Mouse (Mus musculus) ZHBTc4 (cell line): ENCODE results near the gene Pip5kl1.

ENCODE experiments used
- DNase-seq: peaks from one replicate; pipeline ENCODE4 v3.0.0-alpha.2; 2011; ENCODE audit warnings: low read depth, low spot score

Gene Pip5kl1

DNA sequence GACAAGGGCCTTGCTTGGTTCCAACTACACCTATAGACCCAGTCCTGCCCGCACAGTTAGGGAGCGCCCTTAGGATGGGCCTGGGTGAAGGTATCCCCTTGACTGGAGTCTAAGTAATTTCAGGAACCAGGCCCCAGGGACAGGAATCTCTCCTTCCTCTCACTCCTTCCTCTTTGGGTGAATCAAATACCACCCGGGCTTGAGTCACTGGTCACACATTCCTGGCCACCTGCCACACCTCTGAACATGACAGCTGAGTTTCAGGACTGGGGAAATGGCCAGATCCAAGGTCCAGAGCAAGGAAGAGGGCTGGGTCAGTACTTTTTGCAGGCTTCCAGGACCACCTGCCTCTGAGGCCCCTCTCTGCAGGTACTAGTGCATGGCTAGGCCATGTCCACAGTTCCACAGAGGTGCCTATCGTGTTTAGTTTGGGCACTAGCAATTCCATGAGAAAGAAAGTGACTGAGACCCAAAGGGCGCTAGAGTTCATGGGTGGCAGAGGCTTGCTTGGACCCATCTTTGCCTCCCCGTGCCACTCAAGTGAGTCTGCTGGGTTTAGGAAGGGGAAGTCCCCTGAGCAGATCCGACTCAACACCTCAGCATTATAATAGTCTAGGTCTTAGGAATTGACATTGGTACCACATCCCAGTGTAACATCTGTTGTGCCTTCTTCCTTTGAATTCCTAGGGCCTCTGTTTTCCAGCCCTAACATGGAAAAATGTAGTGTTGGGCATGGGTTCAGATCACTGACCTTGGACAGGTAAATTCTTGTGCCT is 26.4 kb upstream of the Pip5kl1 start:
- no peak for DNase-seq

GRCm38 (mm10) chr2:32549171-32549570 is 25.4 kb upstream of the Pip5kl1 start:
- DNase-seq, result no peak

DNA sequence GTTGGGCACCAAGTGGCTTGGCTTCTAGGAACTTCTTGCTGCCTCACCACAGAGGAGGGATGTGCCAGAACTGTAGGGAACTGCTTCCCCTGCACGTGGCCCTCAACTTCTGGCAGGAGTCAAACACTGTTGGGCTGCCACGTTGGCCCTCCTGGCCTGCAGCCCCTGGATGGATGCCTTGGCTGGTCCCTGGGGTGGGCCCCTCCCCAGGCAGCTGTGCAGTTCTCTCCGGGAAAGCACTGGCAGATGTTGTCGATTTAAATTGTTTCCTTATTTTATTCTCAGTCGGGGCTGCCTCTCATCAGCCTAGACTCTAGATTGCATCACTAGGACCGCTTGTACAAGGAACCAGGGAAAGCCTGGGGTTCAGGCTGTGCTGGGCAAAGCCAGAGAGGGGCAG is 24.8 kb upstream of the Pip5kl1 start:
- DNase-seq, result no peak

- DNase-seq, result no peak
Measured at GRCm38 (mm10) chr2:32551236-32551635, 23.4 kb upstream of the Pip5kl1 start.

- no peak for DNase-seq
Measured at GRCm38 (mm10) chr2:32553592-32554148, 20.9 kb upstream of the Pip5kl1 start.

DNA sequence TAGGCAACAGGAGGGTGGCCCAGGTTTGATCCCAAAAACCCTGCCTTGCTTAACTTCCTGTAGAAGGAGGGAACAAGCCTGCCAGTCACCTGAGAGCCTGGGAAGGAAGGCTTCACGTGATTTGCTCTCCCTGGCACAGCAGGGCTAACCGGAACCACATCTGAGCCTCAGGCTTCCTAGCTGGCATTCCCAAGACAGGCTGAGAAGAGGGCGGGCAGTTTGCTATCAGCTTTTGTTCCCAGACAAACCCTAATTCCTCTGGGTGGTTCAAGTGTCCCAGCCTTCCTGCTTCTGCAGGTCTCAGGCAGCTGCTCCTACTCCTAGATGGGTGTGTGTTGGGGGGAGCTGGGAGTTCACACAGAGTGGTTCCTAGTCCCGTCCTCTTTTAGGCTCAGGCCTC is 19.1 kb upstream of the Pip5kl1 start:
- DNase-seq, result peak; percentile 87

DNA sequence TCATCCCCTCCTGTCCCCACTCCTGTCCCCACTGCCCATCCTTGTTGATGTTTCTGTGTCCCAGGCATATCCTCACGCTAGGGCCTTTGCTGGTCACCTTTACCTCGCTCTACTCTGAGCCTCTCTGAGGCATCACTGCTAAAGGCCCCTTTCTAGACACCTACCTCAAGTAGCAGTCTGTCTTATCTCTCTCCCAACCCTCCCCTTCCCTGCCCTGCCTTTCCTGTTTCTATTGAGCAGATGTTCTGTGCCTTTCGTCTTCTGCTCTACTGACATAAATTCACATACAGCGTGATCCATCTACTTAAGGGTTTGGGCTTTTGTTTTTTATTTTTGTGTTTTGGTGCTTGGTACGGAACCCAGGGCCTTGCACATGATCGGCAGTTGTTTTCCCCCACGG is 18.6 kb upstream of the Pip5kl1 start:
- DNase-seq, result no peak

GRCm38 (mm10) chr2:32559570-32559969 is 15.0 kb upstream of the Pip5kl1 start:
- DNase-seq, result no peak

GRCm38 (mm10) chr2:32566536-32567063 is 8.0 kb upstream of the Pip5kl1 start:
- DNase-seq, result peak; percentile 88

DNA sequence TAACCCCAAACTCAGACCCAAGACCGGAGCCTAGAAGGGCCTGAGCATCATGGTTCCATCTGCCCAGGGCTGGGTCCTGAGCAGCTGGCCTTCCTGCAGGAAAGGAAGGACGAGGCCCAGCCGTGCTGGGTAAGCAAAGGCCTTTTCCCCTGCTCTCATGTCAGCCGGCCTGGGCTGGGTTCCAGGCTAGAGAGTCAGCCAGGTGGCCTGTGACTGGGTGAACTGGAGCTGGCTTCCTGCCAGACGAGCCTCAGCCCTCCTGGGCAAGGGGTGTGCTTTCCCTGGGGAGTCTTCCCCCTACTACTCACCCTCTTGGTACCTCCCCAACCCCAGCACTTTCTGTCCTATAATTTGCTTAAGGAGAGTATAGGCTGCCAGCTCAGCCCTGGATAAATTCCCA is 6.4 kb upstream of the Pip5kl1 start:
- DNase-seq, result no peak

GRCm38 (mm10) chr2:32568941-32569340 is 5.7 kb upstream of the Pip5kl1 start:
- DNase-seq, result no peak

- peak; percentile 96 for DNase-seq
Measured at GRCm38 (mm10) chr2:32570698-32571494, 3.7 kb upstream of the Pip5kl1 start, which contains the start of gene Dpm2. TSS of gene Dpm2 (plus strand) at chr2:32570858.

GRCm38 (mm10) chr2:32572196-32572595 is 2.4 kb upstream of the Pip5kl1 start:
- DNase-seq, result no peak

GRCm38 (mm10) chr2:32574901-32575585 is 446 bp downstream of the Pip5kl1 start:
- peak; percentile 65 for DNase-seq

- DNase-seq, result peak; percentile 83
Measured at GRCm38 (mm10) chr2:32575586-32576160, 1.1 kb downstream of the Pip5kl1 start, which contains the start of gene 9430097D07Rik. TSS of gene 9430097D07Rik (minus strand) at chr2:32575684.

DNA sequence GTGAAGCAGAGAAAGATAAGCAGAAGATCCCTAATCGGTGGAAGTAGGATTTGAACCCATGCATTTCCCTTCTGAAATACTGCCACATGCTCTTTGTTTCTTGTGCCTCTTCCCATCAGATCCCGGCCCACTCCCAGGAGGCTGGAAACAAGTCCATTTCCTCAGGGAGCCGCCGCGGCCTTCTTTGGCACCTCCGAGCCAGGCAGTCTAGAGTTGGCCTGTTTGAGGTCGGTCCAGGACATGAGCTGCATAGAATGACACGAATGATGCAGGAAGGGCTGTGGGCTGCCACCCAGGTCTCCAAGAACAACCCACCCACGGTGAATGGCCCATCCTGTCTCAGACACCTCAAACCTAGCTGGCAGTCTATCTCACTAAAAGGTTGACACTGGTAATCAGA is 1.9 kb downstream of the Pip5kl1 start:
- DNase-seq, result no peak

GRCm38 (mm10) chr2:32578146-32579046 is 3.8 kb downstream of the Pip5kl1 start:
- DNase-seq, result no peak

GRCm38 (mm10) chr2:32581450-32582095 is 7.0 kb downstream of the Pip5kl1 start:
- peak; percentile 68 for DNase-seq
